In the genomic region with DNA sequence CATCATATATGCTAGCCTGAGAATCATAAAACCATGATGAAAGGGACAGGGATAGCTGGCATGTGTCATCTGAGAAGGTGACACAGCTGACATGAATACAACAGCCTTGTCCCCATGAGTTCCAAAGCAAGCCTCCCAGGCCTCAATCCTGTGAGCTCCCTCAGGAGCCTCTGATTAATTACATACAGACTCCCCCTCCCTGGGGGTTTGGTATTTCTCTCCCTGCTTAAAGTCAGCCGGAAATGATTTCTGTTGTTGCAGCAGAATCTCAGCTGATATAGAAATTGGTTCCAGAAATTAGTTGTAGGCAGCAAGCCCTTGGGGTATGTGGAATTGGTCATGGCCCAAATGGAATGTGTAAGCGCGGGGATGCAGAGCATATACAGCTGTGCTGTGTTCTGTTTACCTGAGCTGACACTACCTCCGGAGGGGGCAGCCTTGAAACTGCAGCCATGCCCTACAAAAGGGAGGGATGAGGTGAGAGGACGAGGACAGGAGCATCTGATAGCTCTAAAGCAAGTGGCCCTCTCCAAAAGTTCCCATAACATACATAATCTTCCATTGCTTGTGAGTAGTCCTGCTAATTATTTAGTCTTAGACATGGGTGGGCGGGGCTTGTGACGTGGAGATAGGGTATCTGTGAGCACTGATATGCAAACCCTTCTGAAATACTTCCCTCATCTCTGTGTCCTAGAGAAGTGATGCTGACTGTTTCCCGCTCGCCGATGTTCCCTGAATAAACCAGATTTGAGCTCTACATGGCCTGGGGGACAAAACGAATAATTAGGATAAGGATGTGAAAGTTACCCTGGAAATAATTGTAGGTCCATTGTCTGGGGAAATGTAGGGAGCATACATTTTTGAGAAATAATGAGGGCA, we compare ENCODE assay signal across 39 mouse cellular contexts. TPM values are rescaled to one million over a fixed set of nuclear protein-coding genes. Genes with fewer than 3 reads are reported as not detected.
DNase-seq lines count a peak whose midpoint lies in the region; ATAC-seq and TF ChIP-seq lines count a peak whose summit lies in the region.
"Had no signal": no experiment of that assay in that cellular context is flagged by ENCODE, and none has a peak within 500 bp of the region (broad histone marks: within the 10 kb centered on the region; RNA-seq: fewer than 3 reads in every experiment).

No protein-coding gene starts in this region.

- H3K27me3 ChIP-seq in hindbrain, embryonic 16.5 days (replicated peaks; ENCODE audit: control insufficient read depth, insufficient read depth, low read length), result no peaks in the 10 kb centered on the region
- H3K27me3 ChIP-seq in hindbrain, embryonic 13.5 days, result no peaks in the 10 kb centered on the region
- H3K27me3 ChIP-seq in embryonic facial prominence, embryonic 11.5 days (ENCODE audit: control insufficient read depth, insufficient read depth, low read length), result no peaks in the 10 kb centered on the region
- H3K27me3 ChIP-seq in midbrain, postnatal 0 days (ENCODE audit: insufficient read depth, low read length), result no peaks in the 10 kb centered on the region
- H3K27me3 ChIP-seq: forebrain, embryonic 15.5 days; heart, embryonic 15.5 days; hindbrain, embryonic 12.5 days; liver, embryonic 15.5 days; midbrain, embryonic 12.5 days; neural tube, embryonic 13.5 days; stomach, embryonic 15.5 days had no signal

- no peak overlapping the region for H3K4me3 ChIP-seq in hindbrain, embryonic 16.5 days (ENCODE audit: low read length)
- no peak overlapping the region for H3K4me3 ChIP-seq in hindbrain, embryonic 13.5 days
- no peak overlapping the region for H3K4me3 ChIP-seq in embryonic facial prominence, embryonic 11.5 days (ENCODE audit: low read depth, low read length)
- no peak overlapping the region for H3K4me3 ChIP-seq in midbrain, postnatal 0 days (ENCODE audit: low read depth, low read length)
- H3K4me3 ChIP-seq: forebrain, embryonic 15.5 days; heart, embryonic 10.5 days; heart, embryonic 15.5 days; hindbrain, embryonic 12.5 days; liver, embryonic 15.5 days; midbrain, embryonic 12.5 days; myocyte; neural tube, embryonic 13.5 days; stomach, embryonic 15.5 days had no signal

- DNase-seq in embryonic facial prominence, embryonic 11.5 days (ENCODE audit: low spot score), result peak; percentile 72
- DNase-seq in mesoderm, embryonic 11.5 days (ENCODE audit: low read depth, low spot score), result peak; percentile 17
- peak; percentile 28 for DNase-seq in midbrain, postnatal 0 days (ENCODE audit: low spot score)
- DNase-seq in natural killer cell, adult 2 months (ENCODE audit: low spot score in 2 of 2), result no peak
- DNase-seq in retina, postnatal 1 day, result no peak
- DNase-seq: adrenal gland, postnatal 25 days; cerebellum, adult 18-20 months; cerebellum, postnatal 10 days; gastrocnemius, postnatal 25 days; heart, adult 11 months; kidney, adult 2 months; kidney, postnatal 36 days; lung, embryonic 14.5 days; lung, postnatal 14 days; right cerebral cortex, postnatal 25 days had no signal

- no peak overlapping the region for H3K4me2 ChIP-seq in hindbrain, embryonic 16.5 days (ENCODE audit: low read length)
- no peak overlapping the region for H3K4me2 ChIP-seq in hindbrain, embryonic 13.5 days
- H3K4me2 ChIP-seq in embryonic facial prominence, embryonic 11.5 days (ENCODE audit: low read depth, low read length), result no peak overlapping the region
- no peak overlapping the region for H3K4me2 ChIP-seq in midbrain, postnatal 0 days (ENCODE audit: low read depth, low read length, poor library complexity, severe bottlenecking)
- H3K4me2 ChIP-seq: forebrain, embryonic 15.5 days; heart, embryonic 15.5 days; hindbrain, embryonic 12.5 days; liver, embryonic 15.5 days; lung, embryonic 14.5 days; midbrain, embryonic 12.5 days; neural tube, embryonic 13.5 days; stomach, embryonic 15.5 days had no signal

- no peak overlapping the region for H3K9ac ChIP-seq in hindbrain, embryonic 16.5 days (ENCODE audit: low read depth, low read length)
- no peak overlapping the region for H3K9ac ChIP-seq in hindbrain, embryonic 13.5 days
- no peak overlapping the region for H3K9ac ChIP-seq in embryonic facial prominence, embryonic 11.5 days (replicated peaks; ENCODE audit: low read length)
- H3K9ac ChIP-seq in midbrain, postnatal 0 days (replicated peaks; ENCODE audit: low read length, poor library complexity, severe bottlenecking), result no peak overlapping the region
- H3K9ac ChIP-seq: forebrain, embryonic 15.5 days; heart, embryonic 15.5 days; hindbrain, embryonic 12.5 days; liver, embryonic 15.5 days; lung, embryonic 14.5 days; midbrain, embryonic 12.5 days; neural tube, embryonic 13.5 days; stomach, embryonic 15.5 days had no signal

- no peak overlapping the region for H3K27ac ChIP-seq in hindbrain, embryonic 16.5 days (ENCODE audit: low read depth, low read length)
- no peak overlapping the region for H3K27ac ChIP-seq in hindbrain, embryonic 13.5 days
- no peak overlapping the region for H3K27ac ChIP-seq in embryonic facial prominence, embryonic 11.5 days (replicated peaks; ENCODE audit: low read depth, low read length)
- H3K27ac ChIP-seq in midbrain, postnatal 0 days (ENCODE audit: low read depth, low read length), result no peak overlapping the region
- H3K27ac ChIP-seq: forebrain, embryonic 15.5 days; heart, embryonic 10.5 days; heart, embryonic 15.5 days; hindbrain, embryonic 12.5 days; liver, embryonic 15.5 days; midbrain, embryonic 12.5 days; neural tube, embryonic 13.5 days; stomach, embryonic 15.5 days had no signal

- H3K4me1 ChIP-seq in hindbrain, embryonic 16.5 days (ENCODE audit: control insufficient read depth, insufficient read depth, low read depth, low read length), result no peaks in the 10 kb centered on the region
- peaks cover 6% of the 10 kb centered on the region for H3K4me1 ChIP-seq in hindbrain, embryonic 13.5 days (replicated peaks)
- no peaks in the 10 kb centered on the region for H3K4me1 ChIP-seq in embryonic facial prominence, embryonic 11.5 days (ENCODE audit: control insufficient read depth, insufficient read depth, low read length)
- H3K4me1 ChIP-seq in midbrain, postnatal 0 days (ENCODE audit: insufficient read depth, low read length), result no peaks in the 10 kb centered on the region
- H3K4me1 ChIP-seq: forebrain, embryonic 15.5 days; heart, embryonic 10.5 days; heart, embryonic 15.5 days; liver, embryonic 15.5 days; midbrain, embryonic 12.5 days; neural tube, embryonic 13.5 days; stomach, embryonic 15.5 days had no signal

- H3K9me3 ChIP-seq in hindbrain, embryonic 16.5 days (ENCODE audit: control insufficient read depth, low read length), result no peaks in the 10 kb centered on the region
- no peaks in the 10 kb centered on the region for H3K9me3 ChIP-seq in hindbrain, embryonic 13.5 days
- no peaks in the 10 kb centered on the region for H3K9me3 ChIP-seq in embryonic facial prominence, embryonic 11.5 days (replicated peaks; ENCODE audit: control insufficient read depth, low read length)
- H3K9me3 ChIP-seq in midbrain, postnatal 0 days (ENCODE audit: low read length), result no peaks in the 10 kb centered on the region
- H3K9me3 ChIP-seq: forebrain, embryonic 15.5 days; heart, embryonic 10.5 days; heart, embryonic 15.5 days; hindbrain, embryonic 12.5 days; liver, embryonic 15.5 days; midbrain, embryonic 12.5 days; neural tube, embryonic 13.5 days; stomach, embryonic 15.5 days had no signal

- 73% methylated on average over 11 of the region's 11 CpGs for WGBS in hindbrain, embryonic 16.5 days
- WGBS in hindbrain, embryonic 13.5 days, result 69% methylated on average over 11 of the region's 11 CpGs
- 56% methylated on average over 11 of the region's 11 CpGs for whole genome bisulfite sequencing in embryonic facial prominence, embryonic 11.5 days
- WGBS in midbrain, postnatal 0 days, result 59% methylated on average over 11 of the region's 11 CpGs

- no peaks in the 10 kb centered on the region for H3K36me3 ChIP-seq in hindbrain, embryonic 16.5 days (ENCODE audit: control insufficient read depth, insufficient read depth, low read length)
- no peaks in the 10 kb centered on the region for H3K36me3 ChIP-seq in hindbrain, embryonic 13.5 days
- H3K36me3 ChIP-seq in embryonic facial prominence, embryonic 11.5 days (replicated peaks; ENCODE audit: control insufficient read depth, insufficient read depth, low read depth, low read length), result no peaks in the 10 kb centered on the region
- H3K36me3 ChIP-seq in midbrain, postnatal 0 days (ENCODE audit: insufficient read depth, low read length), result no peaks in the 10 kb centered on the region
- H3K36me3 ChIP-seq: forebrain, embryonic 15.5 days; heart, embryonic 10.5 days; heart, embryonic 15.5 days; hindbrain, embryonic 12.5 days; liver, embryonic 15.5 days; midbrain, embryonic 12.5 days; neural tube, embryonic 13.5 days; stomach, embryonic 15.5 days had no signal

- TF ChIP-seq CTCF in midbrain, postnatal 0 days (IDR thresholded peaks at IDR 0.05), result no peak

- peak; percentile 17; the same call in 1 of the 2 replicates for ATAC-seq in hindbrain, embryonic 16.5 days
- ATAC-seq in hindbrain, embryonic 13.5 days (ENCODE audit: low FRiP score), result no peak
- 0 out of 2 replicates have a peak, but pooled peaks have one; percentile 56 for ATAC-seq in embryonic facial prominence, embryonic 11.5 days (replicated peaks; ENCODE audit: insufficient number of reproducible peaks, low FRiP score, low TSS enrichment, low read depth)
- ATAC-seq in midbrain, postnatal 0 days (ENCODE audit: low FRiP score), result peak; percentile 54; the same call in 1 of the 2 replicates
- ATAC-seq: CD4-positive, CD25-positive, alpha-beta regulatory T cell, adult 4 months; forebrain, embryonic 15.5 days had no signal

RNA-seq across cellular contexts. Expression of a gene that starts 15.7 kb away (rescaled TPM):
- polyA plus RNA-seq in hindbrain, embryonic 16.5 days (2015; fragmentation: Nextera tagmentation; extraction: Ambion mirVana), result 0.41 and 0.68 TPM in 2 replicates
- 0.62 and 1.0 TPM in 2 replicates for polyA plus RNA-seq in hindbrain, embryonic 13.5 days (2015; fragmentation: Nextera tagmentation; extraction: Ambion mirVana)
- not detected in 2 replicates for polyA plus RNA-seq in embryonic facial prominence, embryonic 11.5 days (2014; fragmentation: Nextera tagmentation; extraction: Ambion mirVana)
- not detected in 2 replicates for total RNA-seq in midbrain, postnatal 0 days (2014; rRNA removed)
- polyA plus RNA-seq in midbrain, postnatal 0 days (2015; fragmentation: Nextera tagmentation; extraction: Ambion mirVana), result 0.36 and 0.63 TPM in 2 replicates
- total RNA-seq: adrenal gland, adult 18-20 months; adrenal gland, postnatal 25 days; common myeloid progenitor, adult 5-6 weeks; gastrocnemius, adult 18-20 months; gastrocnemius, postnatal 25 days; heart, postnatal 25 days; layer of hippocampus, adult 8-10 months; layer of hippocampus, postnatal 25 days; left cerebral cortex, adult 8-10 months; liver, adult 2 months had no signal
- polyA plus RNA-seq: CD4-positive, CD25-positive, alpha-beta regulatory T cell, adult 4 months; frontal cortex, adult 2 months; heart, embryonic 10.5 days; heart, embryonic 15.5 days; kidney, adult 2 months; kidney, embryonic 16.5 days; limb, embryonic 11.5 days; liver, adult 2 months; liver, embryonic 15.5 days; myocyte; stomach, embryonic 15.5 days; urinary bladder, adult 2 months had no signal

Comparison
In these comparisons a context has a peak if more than half of its experiments do, and no peak if none do; other contexts are left out.
1. DNase-seq: peak in embryonic facial prominence, embryonic 11.5 days (single experiment), mesoderm, embryonic 11.5 days (single experiment) and midbrain, postnatal 0 days (single experiment); none in natural killer cell, adult 2 months (0 of 2) and retina, postnatal 1 day (single experiment).